Mouse (Mus musculus) MEL (cell line): ENCODE results near the gene Selenow. TPM values are rescaled to one million over a fixed set of nuclear protein-coding genes. Genes with fewer than 3 reads are reported as not detected.

Source experiments
- DNase-seq: peaks from one replicate; pipeline ENCODE4 v3.0.0; 2011; ENCODE audit warnings: low read depth, low spot score
- H3K27ac ChIP-seq: 2 replicates; pipeline ENCODE4 v1.5.1; 2012; ENCODE audit warnings: low read depth, mild to moderate bottlenecking, control low read depth, low read length, moderate library complexity; ENCODE audit not compliant: control insufficient read depth
- H3K27me3 ChIP-seq, 2 experiments: fragments of 150-350 bp in 1 of 2; sonication (generic) in 1 of 2; 2 replicates each; pipeline ENCODE4 v1.6.1; 2012; ENCODE audit warnings: low read length in 2 of 2, mild to moderate bottlenecking in 2 of 2, improper control_type of control experiment in 1 of 2, moderate library complexity in 1 of 2; ENCODE audit not compliant: insufficient read depth in 2 of 2, control insufficient read depth in 1 of 2
- H3K36me3 ChIP-seq, 2 experiments: 2 replicates each; pipeline ENCODE4 v1.6.1; 2012 to 2014; ENCODE audit warnings: low read length in 2 of 2, improper control_type of control experiment in 1 of 2, inconsistent platforms in 1 of 2, mild to moderate bottlenecking in 1 of 2; ENCODE audit not compliant: insufficient read depth in 2 of 2, control insufficient read depth in 1 of 2
- H3K4me1 ChIP-seq, 2 experiments: fragments of 150-350 bp in 1 of 2; sonication (generic) in 1 of 2; 2 replicates each; pipeline ENCODE4 v1.6.1; 2012; ENCODE audit warnings: low read length in 2 of 2, improper control_type of control experiment in 1 of 2, mild to moderate bottlenecking in 1 of 2; ENCODE audit not compliant: insufficient read depth in 2 of 2, control insufficient read depth in 1 of 2
- H3K4me3 ChIP-seq, 2 experiments: fragments of 150-350 bp in 1 of 2; sonication (generic) in 1 of 2; 2 replicates each; pipeline ENCODE4 v1.5.1; 2012; ENCODE audit warnings: low read depth in 2 of 2, low read length in 2 of 2, mild to moderate bottlenecking in 2 of 2, moderate library complexity in 2 of 2, control low read depth in 1 of 2, improper control_type of control experiment in 1 of 2; ENCODE audit not compliant: control insufficient read depth in 1 of 2, insufficient read depth in 1 of 2
- H3K79me2 ChIP-seq: 2 replicates; pipeline ENCODE4 v1.6.1; 2012; ENCODE audit warnings: mild to moderate bottlenecking, low read length, moderate library complexity; ENCODE audit not compliant: control insufficient read depth, poor library complexity, insufficient read depth
- H3K9ac ChIP-seq: 2 replicates; pipeline ENCODE4 v1.6.1; 2012; ENCODE audit warnings: low read depth, mild to moderate bottlenecking, control low read depth, low read length, moderate library complexity; ENCODE audit not compliant: control insufficient read depth, poor library complexity, severe bottlenecking
- H3K9me3 ChIP-seq: fragments of 150-350 bp; sonication (generic); replicated peaks from 2 replicates; pipeline ENCODE4 v1.6.1; 2012; ENCODE audit warnings: mild to moderate bottlenecking, low read length, improper control_type of control experiment, moderate library complexity; ENCODE audit not compliant: insufficient read depth
- CHD1 ChIP-seq: IDR thresholded peaks from 2 replicates; pipeline ENCODE4 v1.6.1; 2012; ENCODE audit warnings: low read depth, mild to moderate bottlenecking, inconsistent platforms, low read length, improper control_type of control experiment
- CHD2 ChIP-seq: IDR thresholded peaks from 2 replicates; pipeline ENCODE4 v1.6.1; 2011; ENCODE audit warnings: low read length, improper control_type of control experiment
- CTCF ChIP-seq, 3 experiments: IDR thresholded peaks in 2 of 3; conservative IDR thresholded peaks in 1 of 3; 2 replicates each; pipeline ENCODE4 v1.5.1; 2011 to 2012; ENCODE audit warnings: low read length in 3 of 3, low read depth in 2 of 3, mild to moderate bottlenecking in 2 of 3, improper control_type of control experiment in 1 of 3, inconsistent platforms in 1 of 3, mixed read lengths in 1 of 3, moderate library complexity in 1 of 3; ENCODE audit not compliant: control insufficient read depth in 1 of 3, insufficient read depth in 1 of 3, poor library complexity in 1 of 3, severe bottlenecking in 1 of 3
- EP300 ChIP-seq, 2 experiments: IDR thresholded peaks; 2 replicates each; pipeline ENCODE4 v1.6.1; 2011; ENCODE audit warnings: improper control_type of control experiment in 2 of 2, low read length in 2 of 2, low read depth in 1 of 2, mild to moderate bottlenecking in 1 of 2
- GABPA ChIP-seq: IDR thresholded peaks from 2 replicates; pipeline ENCODE4 v1.6.1; 2012; ENCODE audit warnings: low read depth, mild to moderate bottlenecking, inconsistent platforms, low read length, improper control_type of control experiment, moderate library complexity
- GATA1 ChIP-seq: IDR thresholded peaks from 2 replicates; pipeline ENCODE4 v1.6.1; 2011; ENCODE audit warnings: low read depth, low read length, improper control_type of control experiment
- JUND ChIP-seq: IDR thresholded peaks from 2 replicates; pipeline ENCODE4 v1.6.1; 2011; ENCODE audit warnings: low read depth, mild to moderate bottlenecking, improper control_type of control experiment, low read length
- KAT2A ChIP-seq: conservative IDR thresholded peaks from 2 replicates; pipeline ENCODE4 v1.6.1; 2012; ENCODE audit warnings: low read depth, low read length, improper control_type of control experiment, inconsistent platforms
- MAFK ChIP-seq: IDR thresholded peaks from 2 replicates; pipeline ENCODE4 v1.6.1; 2011; ENCODE audit warnings: low read depth, mild to moderate bottlenecking, low read length, improper control_type of control experiment, borderline replicate concordance
- MAX ChIP-seq: IDR thresholded peaks from 2 replicates; pipeline ENCODE4 v1.6.1; 2011; ENCODE audit warnings: low read length, improper control_type of control experiment
- MAZ ChIP-seq: IDR thresholded peaks from 2 replicates; pipeline ENCODE4 v1.6.1; 2012; ENCODE audit warnings: low read depth, mild to moderate bottlenecking, inconsistent platforms, low read length, improper control_type of control experiment
- MEF2A ChIP-seq: IDR thresholded peaks from 2 replicates; pipeline ENCODE4 v1.6.1; 2014; ENCODE audit warnings: low read depth, mild to moderate bottlenecking, inconsistent platforms, low read length, improper control_type of control experiment; ENCODE audit not compliant: poor library complexity, insufficient replicate concordance, severe bottlenecking; ENCODE audit errors: extremely low read depth
- MXI1 ChIP-seq: IDR thresholded peaks from 2 replicates; pipeline ENCODE4 v1.6.1; 2011; ENCODE audit warnings: mild to moderate bottlenecking, low read depth, low read length, improper control_type of control experiment
- MYB ChIP-seq: IDR thresholded peaks from 2 replicates; pipeline ENCODE4 v1.6.1; 2011; ENCODE audit warnings: mild to moderate bottlenecking, low read depth, low read length, improper control_type of control experiment
- MYC ChIP-seq: IDR thresholded peaks from 2 replicates; pipeline ENCODE4 v1.6.1; 2011; ENCODE audit warnings: low read depth, mild to moderate bottlenecking, low read length, improper control_type of control experiment, moderate library complexity
- NELFE ChIP-seq: IDR thresholded peaks from 2 replicates; pipeline ENCODE4 v1.6.1; 2011; ENCODE audit warnings: low read depth, low read length, improper control_type of control experiment
- NRF1 ChIP-seq: IDR thresholded peaks from 2 replicates; pipeline ENCODE4 v1.6.1; 2014; ENCODE audit warnings: low read depth, mild to moderate bottlenecking, inconsistent platforms, low read length, improper control_type of control experiment, moderate library complexity; ENCODE audit not compliant: poor library complexity, insufficient read depth, severe bottlenecking
- POLR2A ChIP-seq, 2 experiments: IDR thresholded peaks; 2 replicates each; pipeline ENCODE4 v1.6.1; 2011 to 2012; ENCODE audit warnings: low read length in 2 of 2, mild to moderate bottlenecking in 2 of 2, control low read depth in 1 of 2, improper control_type of control experiment in 1 of 2, low read depth in 1 of 2, moderate library complexity in 1 of 2; ENCODE audit not compliant: control insufficient read depth in 1 of 2, insufficient read depth in 1 of 2, poor library complexity in 1 of 2
- POLR2AphosphoS2 ChIP-seq: IDR thresholded peaks from 2 replicates; pipeline ENCODE4 v1.6.1; 2011; ENCODE audit warnings: low read length, improper control_type of control experiment
- POLR2AphosphoS5 ChIP-seq: IDR thresholded peaks from 2 replicates; pipeline ENCODE4 v1.6.1; 2012; ENCODE audit warnings: low read depth, borderline replicate concordance, mild to moderate bottlenecking, inconsistent platforms, low read length, moderate library complexity, mixed read lengths
- RAD21 ChIP-seq: IDR thresholded peaks from 2 replicates; pipeline ENCODE4 v1.6.1; 2011; ENCODE audit warnings: mild to moderate bottlenecking, low read depth, low read length, improper control_type of control experiment
- RCOR1 ChIP-seq: IDR thresholded peaks from 2 replicates; pipeline ENCODE4 v1.6.1; 2012; ENCODE audit warnings: low read depth, mild to moderate bottlenecking, inconsistent platforms, low read length, improper control_type of control experiment
- SIN3A ChIP-seq: IDR thresholded peaks from 2 replicates; pipeline ENCODE4 v1.6.1; 2012; ENCODE audit warnings: low read length, improper control_type of control experiment, inconsistent platforms
- SMC3 ChIP-seq: IDR thresholded peaks from 2 replicates; pipeline ENCODE4 v1.6.1; 2011; ENCODE audit warnings: low read depth, low read length, improper control_type of control experiment
- TAL1 ChIP-seq: IDR thresholded peaks from 2 replicates; pipeline ENCODE4 v1.6.1; 2012; ENCODE audit warnings: mild to moderate bottlenecking, inconsistent platforms, low read length, moderate library complexity, mixed read lengths
- UBTF ChIP-seq: IDR thresholded peaks from 2 replicates; pipeline ENCODE4 v1.6.1; 2012; ENCODE audit warnings: low read depth, mild to moderate bottlenecking, inconsistent platforms, low read length, improper control_type of control experiment, moderate library complexity, borderline replicate concordance; ENCODE audit not compliant: insufficient read depth
- USF1 ChIP-seq: IDR thresholded peaks from 2 replicates; pipeline ENCODE4 v1.6.1; 2014; ENCODE audit warnings: low read depth, mild to moderate bottlenecking, inconsistent platforms, low read length, improper control_type of control experiment, moderate library complexity
- USF2 ChIP-seq, 2 experiments: IDR thresholded peaks; 2 replicates each; pipeline ENCODE4 v1.6.1; 2011 to 2012; ENCODE audit warnings: improper control_type of control experiment in 2 of 2, low read length in 2 of 2, borderline replicate concordance in 1 of 2, inconsistent platforms in 1 of 2, low read depth in 1 of 2, mild to moderate bottlenecking in 1 of 2; ENCODE audit not compliant: insufficient read depth in 1 of 2
- ZC3H11A ChIP-seq: IDR thresholded peaks from 2 replicates; pipeline ENCODE4 v1.6.1; 2012; ENCODE audit warnings: low read depth, mild to moderate bottlenecking, inconsistent platforms, low read length, improper control_type of control experiment
- ZMIZ1 ChIP-seq: IDR thresholded peaks from 2 replicates; pipeline ENCODE4 v1.6.1; 2012; ENCODE audit warnings: low read depth, mild to moderate bottlenecking, inconsistent platforms, low read length, improper control_type of control experiment, moderate library complexity
- ZNF384 ChIP-seq: IDR thresholded peaks from 2 replicates; pipeline ENCODE4 v1.6.1; 2012; ENCODE audit warnings: low read depth, mild to moderate bottlenecking, inconsistent platforms, low read length, improper control_type of control experiment
- polyA plus RNA-seq, 2 experiments: library from polyadenylated mRNA; stranded (reverse) in 1 of 2; unstranded in 1 of 2; fragments of >175 nt in 1 of 2; fragments of >200 nt in 1 of 2; gene quantifications; 2 replicates each; pipeline versions ENCODE4 v1.2.1 to v1.2.4; 2012; ENCODE audit warnings: low replicate concordance in 2 of 2, low read depth in 1 of 2; ENCODE audit not compliant: insufficient read length in 2 of 2, insufficient read depth in 1 of 2, missing spikeins in 1 of 2
- total RNA-seq: library from RNA; depleted of rRNA; stranded (reverse); fragments of 300-350 nt; gene quantifications from 2 replicates; pipeline ENCODE4 v1.2.3, GENCODE M21; 2012

The Selenow gene
- total and polyA plus RNA-seq, 3 experiments, result 13.1 to 71.2 TPM; not detected in 1

DNA sequence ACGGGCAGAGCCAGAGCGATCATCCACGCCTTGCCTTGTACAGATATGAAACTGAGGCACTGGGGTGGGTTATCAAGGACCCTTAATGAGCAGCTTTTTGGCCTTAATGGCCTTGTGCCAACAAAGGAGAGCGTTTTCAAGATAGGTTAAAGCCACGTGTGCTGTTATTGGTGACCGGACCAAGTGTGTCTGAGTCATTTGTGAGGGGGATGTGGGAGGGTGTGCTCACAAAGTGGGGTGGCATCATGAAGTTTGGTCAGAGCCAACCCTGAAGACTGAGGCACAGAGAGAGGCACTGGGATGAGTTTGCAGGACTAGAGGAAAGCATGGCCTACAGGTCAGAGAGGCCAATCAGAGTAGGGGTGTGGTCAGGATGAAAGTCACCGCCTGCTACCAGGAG is 32.2 kb upstream of the Selenow start (continued):
- TF ChIP-seq CHD2 (no peak), NRF1 (no peak), POLR2AphosphoS2 (no peak), CTCF (IDR thresholded peaks at IDR 0.05 in 2 of 3, conservative IDR thresholded peaks at IDR 0.05 in 1 of 3; ENCODE audit: control insufficient read depth in 1 of 3, insufficient read depth in 1 of 3, low read depth in 2 of 3, low read length in 3 of 3, poor library complexity in 1 of 3, severe bottlenecking in 1 of 3) (no peak), SIN3A (no peak; the same call in 1 of the 2 replicates), EP300 (IDR thresholded peaks at IDR 0.05; ENCODE audit: low read depth in 1 of 2, low read length in 2 of 2) (peak in 1 of 2 experiments; percentile 83; a peak in 2 of 4 replicates), USF1 (peak; percentile 46; the same call in 1 of the 2 replicates), USF2 (IDR thresholded peaks at IDR 0.05; ENCODE audit: borderline replicate concordance in 1 of 2, insufficient read depth in 1 of 2, low read depth in 1 of 2, low read length in 2 of 2) (no peak), POLR2AphosphoS5 (no peak), JUND (no peak), ZC3H11A (no peak), GATA1 (peak; percentile 70), KAT2A (no peak), GABPA (no peak), MAZ (no peak), MAFK (0 out of 2 replicates have a peak, but pooled peaks have one; percentile 25), NELFE (peak; percentile 29; the same call in 1 of the 2 replicates), CHD1 (no peak), RCOR1 (no peak; the same call in 1 of the 2 replicates), UBTF (no peak)

DNA sequence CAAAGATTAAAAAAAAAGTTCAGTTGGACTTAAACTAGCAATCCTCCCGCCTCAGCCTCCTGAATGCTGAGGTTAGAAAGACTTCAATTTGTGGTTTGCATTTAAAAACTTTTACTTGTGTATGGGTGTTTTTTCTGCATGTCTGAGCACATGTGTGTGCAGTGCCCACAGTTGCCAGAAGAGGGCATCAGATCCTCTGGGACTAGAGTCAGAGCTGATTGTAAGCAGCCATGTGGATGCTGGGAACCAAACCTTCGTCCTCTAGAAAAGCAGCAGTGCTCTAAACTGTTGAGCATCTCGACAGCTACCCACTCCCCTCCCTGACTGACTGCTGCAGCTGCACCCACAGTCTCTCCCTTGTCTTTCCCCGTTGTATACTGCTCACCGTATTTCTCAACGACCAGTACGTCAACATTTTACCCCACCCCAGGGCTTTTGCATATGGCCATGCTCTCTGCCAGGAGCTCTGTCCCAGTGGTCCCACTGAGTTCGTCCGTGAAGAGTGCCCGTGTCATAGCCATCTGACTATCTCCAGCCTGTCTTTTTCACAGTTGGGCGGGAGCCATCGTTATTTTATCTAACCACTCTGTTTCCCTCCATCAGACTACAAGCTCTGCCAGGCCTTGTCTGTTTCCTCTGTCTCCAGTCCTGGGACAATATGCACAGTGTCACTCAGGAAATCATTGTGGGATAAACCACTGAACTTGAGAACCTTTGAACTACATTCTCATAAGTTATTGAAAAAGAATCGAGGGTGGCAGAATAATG is 31.3 kb upstream of the Selenow start:
- peak; percentile 90 for DNase-seq
- Histone ChIP-seq H3K4me1 (peaks cover 0 to 48% of the 10 kb centered on the region in 2 experiments; a peak in 3 of 4 replicates), H3K9ac (peak overlapping the region; percentile 11; the same call in 1 of the 2 replicates), H3K27ac (peak overlapping the region; percentile 82), H3K36me3 (peaks cover 0 to 36% of the 10 kb centered on the region in 2 experiments; a peak in 2 of 4 replicates), H3K27me3 (no peaks in the 10 kb centered on the region), H3K4me3 (peak overlapping the region in 1 of 2 experiments; percentile 2; a peak in 1 of 4 replicates), H3K9me3 (no peaks in the 10 kb centered on the region), H3K79me2 (no peaks in the 10 kb centered on the region)
- TF ChIP-seq POLR2AphosphoS5 (no peak), USF2 (IDR thresholded peaks at IDR 0.05; ENCODE audit: borderline replicate concordance in 1 of 2, insufficient read depth in 1 of 2, low read depth in 1 of 2, low read length in 2 of 2) (no peak), TAL1 (0 out of 2 replicates have a peak, but pooled peaks have one; percentile 44), GABPA (no peak), MAX (peak; percentile 77), MYB (peak; percentile 76), UBTF (no peak), MAFK (no peak), POLR2A (IDR thresholded peaks at IDR 0.05; ENCODE audit: control insufficient read depth in 1 of 2, insufficient read depth in 1 of 2, low read depth in 1 of 2, low read length in 2 of 2, poor library complexity in 1 of 2) (no peak; a peak in 1 of 4 replicates), RCOR1 (peak; percentile 6; the same call in 1 of the 2 replicates), MXI1 (peak; percentile 49), ZMIZ1 (0 out of 2 replicates have a peak, but pooled peaks have one; percentile 17), MEF2A (no peak), KAT2A (no peak), CHD1 (no peak), GATA1 (peak; percentile 59; the same call in 1 of the 2 replicates), RAD21 (peak; percentile 48), SMC3 (peak; percentile 63), ZNF384 (0 out of 2 replicates have a peak, but pooled peaks have one; percentile 34), MYC (peak; percentile 94), JUND (no peak)
